Mouse (Mus musculus) cerebellum, postnatal 14 days (tissue): ENCODE results near the gene Cybrd1.

Experiments
- DNase-seq, 2 experiments: peaks; one replicate each; pipeline ENCODE4 v3.0.0; 2021; ENCODE audit warnings: mixed read lengths in 2 of 2

The Cybrd1 gene

GRCm38 (mm10) chr2:71176329-71177249 is 58.9 kb downstream of the Cybrd1 start:
- DNase-seq, result no peak

- DNase-seq, result no peak
These were observed 59.5 kb downstream of the Cybrd1 start for GRCm38 (mm10) chr2:71177250-71177615.

- no peak for DNase-seq
These were observed 60.0 kb downstream of the Cybrd1 start for GRCm38 (mm10) chr2:71177760-71178159.

- DNase-seq, result no peak
These were observed 62.0 kb downstream of the Cybrd1 start for GRCm38 (mm10) chr2:71179716-71180115.

GRCm38 (mm10) chr2:71180566-71181217 is 63.0 kb downstream of the Cybrd1 start:
- DNase-seq, result no peak

GRCm38 (mm10) chr2:71187950-71188349 is 70.2 kb downstream of the Cybrd1 start:
- DNase-seq, result no peak

- DNase-seq, result no peak
These were observed 71.1 kb downstream of the Cybrd1 start for GRCm38 (mm10) chr2:71188861-71189260.

- peak in 1 of 2 experiments; percentile 7 for DNase-seq
These were observed 73.9 kb downstream of the Cybrd1 start for GRCm38 (mm10) chr2:71191391-71192194.

- DNase-seq, result no peak
These were observed 74.6 kb downstream of the Cybrd1 start for GRCm38 (mm10) chr2:71192195-71192807.
